Mouse (Mus musculus) heart, postnatal 36 days (tissue): ENCODE measurements around the gene Ankrd13c. TPM values are rescaled to one million over a fixed set of nuclear protein-coding genes. Genes with fewer than 3 reads are reported as not detected.

ENCODE experiments used
- DNase-seq, 2 experiments: peaks; one replicate each; pipeline ENCODE4 v3.0.0; 2021 to 2022
- intact Hi-C: fragments of 180-260 bp; cut with DNase I; formaldehyde crosslinking; loops from one replicate; pipeline ENCODE4 v1.15.1; 2025
- total RNA-seq, 2 experiments: library from RNA; stranded (reverse); gene quantifications; 2 replicates each; pipeline ENCODE4 v1.2.3; 2021

Gene Ankrd13c
- total RNA-seq, 2 experiments from 2014 or later: 30.0 to 32.3 TPM

- DNase-seq: no peak
- intact Hi-C loops: no loop called here
Observed at GRCm38 (mm10) chr3:158049508-158049907, 102.5 kb downstream of the Ankrd13c start.

Other genes starting within 250 kb of the Ankrd13c start
- 1 to 10 TPM; 2.8 to 5.1 TPM for gene Cth, start 22.2 kb upstream of the Ankrd13c start, total RNA-seq
- 10 to 100 TPM; 40.4 to 45.6 TPM for gene Srsf11, start 89.4 kb downstream of the Ankrd13c start, total RNA-seq
- 10 to 100 TPM in 1 of 2 experiments, 1 to 10 TPM in 1; 9.4 to 10.7 TPM for gene Lrrc40, start 89.4 kb downstream of the Ankrd13c start, total RNA-seq